Mouse (Mus musculus) erythroblast, adult 5-6 weeks (primary cell): Measurements from ENCODE around the gene Cyth1. TPM values are rescaled to one million over a fixed set of nuclear protein-coding genes. Genes with fewer than 3 reads are reported as not detected.

Experiments
- ATAC-seq: replicated peaks from 2 replicates; pipeline ENCODE4 v1.8.0; 2016; ENCODE audit warnings: moderate number of reproducible peaks, mild to moderate bottlenecking, moderate TSS enrichment, inconsistent platforms; ENCODE audit not compliant: poor library complexity, low FRiP score, severe bottlenecking
- total RNA-seq, 2 experiments: library from RNA; stranded (forward) in 1 of 2; stranded (reverse) in 1 of 2; fragments of 150-400 nt in 1 of 2; fragments of 200-764, 138-1000 nt in 1 of 2; gene quantifications; 2 replicates each; pipeline versions ENCODE4 v1.2.3 to v1.2.4; 2015 to 2017; ENCODE audit warnings: low replicate concordance in 2 of 2

Gene Cyth1
- total RNA-seq, 2 experiments from 2014 or later = 6.0 to 14.4 TPM

GRCm38 (mm10) chr11:118133133-118133751 lies 115.2 kb downstream of the Cyth1 start:
- ATAC-seq = no peak

GRCm38 (mm10) chr11:118132136-118132535 lies 116.3 kb downstream of the Cyth1 start:
- ATAC-seq = no peak

GRCm38 (mm10) chr11:118130534-118130933 lies 117.9 kb downstream of the Cyth1 start, which contains the start of gene Dnah17:
Gene Dnah17 (minus strand): TSS chr11:118130634.
- no peak for ATAC-seq

GRCm38 (mm10) chr11:118129812-118130211 lies 118.6 kb downstream of the Cyth1 start:
- no peak for ATAC-seq

GRCm38 (mm10) chr11:118121592-118121991 lies 126.8 kb downstream of the Cyth1 start:
- no peak for ATAC-seq

GRCm38 (mm10) chr11:118118777-118119176 lies 129.6 kb downstream of the Cyth1 start:
- ATAC-seq = no peak

- ATAC-seq = no peak
Measured at GRCm38 (mm10) chr11:118114581-118115110, 133.7 kb downstream of the Cyth1 start.

GRCm38 (mm10) chr11:118113516-118114205 lies 134.7 kb downstream of the Cyth1 start:
- ATAC-seq = no peak

GRCm38 (mm10) chr11:118104001-118104400 lies 144.4 kb downstream of the Cyth1 start:
- peak; percentile 76 for ATAC-seq

GRCm38 (mm10) chr11:118103383-118103782 lies 145.0 kb downstream of the Cyth1 start:
- no peak; the same call in 1 of the 2 replicates for ATAC-seq

GRCm38 (mm10) chr11:118102838-118103237 lies 145.6 kb downstream of the Cyth1 start:
- ATAC-seq = peak; percentile 83

- no peak for ATAC-seq
Measured at GRCm38 (mm10) chr11:118101133-118101532, 147.3 kb downstream of the Cyth1 start.

- ATAC-seq = no peak
Measured at GRCm38 (mm10) chr11:118096736-118097135, 151.7 kb downstream of the Cyth1 start.

- no peak for ATAC-seq
Measured at GRCm38 (mm10) chr11:118095004-118095403, 153.4 kb downstream of the Cyth1 start.

- ATAC-seq = 0 out of 2 replicates have a peak, but pooled peaks have one; percentile 41
Measured at GRCm38 (mm10) chr11:118091002-118091670, 157.3 kb downstream of the Cyth1 start.

GRCm38 (mm10) chr11:118088896-118089295 lies 159.5 kb downstream of the Cyth1 start:
- ATAC-seq = no peak

GRCm38 (mm10) chr11:118085961-118086360 lies 162.4 kb downstream of the Cyth1 start:
- no peak for ATAC-seq

- ATAC-seq = no peak
Measured at GRCm38 (mm10) chr11:118085176-118085575, 163.2 kb downstream of the Cyth1 start.

GRCm38 (mm10) chr11:118084266-118084665 lies 164.1 kb downstream of the Cyth1 start:
- no peak for ATAC-seq

- no peak for ATAC-seq
Measured at GRCm38 (mm10) chr11:118083811-118084210, 164.6 kb downstream of the Cyth1 start.

- ATAC-seq = no peak
Measured at GRCm38 (mm10) chr11:118082294-118082693, 166.1 kb downstream of the Cyth1 start.
